Mouse (Mus musculus): ENCODE measurements around the gene Mettl24.

Gene Mettl24

DNA sequence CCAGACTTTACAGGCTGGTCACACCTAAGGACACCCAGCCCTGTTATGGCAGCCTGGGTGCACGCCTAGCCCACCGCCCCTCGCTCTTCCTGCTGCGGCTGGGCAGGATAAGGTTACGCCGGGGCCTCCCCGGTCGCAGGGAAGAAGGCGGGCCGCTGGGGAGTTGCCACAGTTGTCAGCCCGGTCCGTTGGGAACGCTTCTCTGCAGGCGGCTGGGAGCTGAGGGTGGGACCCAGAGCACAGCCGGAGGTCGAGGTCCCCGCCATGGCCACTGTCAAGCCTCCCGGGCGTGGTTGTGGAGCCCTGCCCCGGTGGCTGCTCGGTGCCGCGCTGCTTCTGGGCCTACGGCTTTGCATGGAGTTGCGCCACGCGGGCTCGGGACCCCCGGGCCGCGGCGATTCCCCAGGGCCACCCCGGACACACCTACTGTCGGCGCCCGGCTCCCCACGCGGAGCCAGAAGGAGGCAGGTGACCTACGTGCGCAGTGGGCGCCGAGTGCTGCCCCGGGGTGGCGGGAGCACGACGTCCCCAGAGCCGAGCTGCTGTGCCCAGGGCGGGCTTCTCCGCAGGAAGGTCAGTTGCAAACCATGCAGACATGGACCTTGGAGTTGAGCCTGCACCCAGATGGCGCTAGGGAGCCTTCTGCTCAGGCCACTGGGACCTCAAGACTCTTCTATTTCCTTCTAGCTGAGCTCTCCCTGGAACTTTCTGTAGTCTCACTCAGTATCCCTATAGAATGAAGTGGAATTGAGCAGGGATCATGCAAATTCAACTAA lies at the start of gene Mettl24:
TSS of gene Mettl24 (plus strand) at position 191 of the 776 bp plus-strand sequence.
- DNase-seq (ENCODE audit: low read depth): no peak

DNA sequence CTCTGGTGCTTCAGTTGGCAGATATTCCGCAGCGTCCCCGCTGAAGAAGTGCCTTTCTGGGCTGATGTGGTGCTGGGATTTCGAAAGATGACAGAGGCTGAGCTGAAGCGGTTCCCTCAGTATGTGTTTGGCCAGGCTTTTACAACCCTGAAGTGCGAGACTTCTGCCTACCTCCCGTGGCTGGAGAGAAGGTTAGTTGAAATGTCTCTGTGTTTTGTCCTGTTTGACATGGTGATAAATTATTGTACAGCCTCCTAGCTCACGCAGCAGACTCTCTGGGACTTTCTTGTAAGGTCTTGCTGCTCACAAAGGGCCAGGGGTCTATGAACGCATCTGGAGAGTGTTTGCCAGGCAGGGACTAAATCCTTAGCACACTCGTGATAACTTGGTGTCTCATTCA lies 45.8 kb upstream of the Mettl24 start:
- DNase-seq (ENCODE audit: low read depth): no peak

DNA sequence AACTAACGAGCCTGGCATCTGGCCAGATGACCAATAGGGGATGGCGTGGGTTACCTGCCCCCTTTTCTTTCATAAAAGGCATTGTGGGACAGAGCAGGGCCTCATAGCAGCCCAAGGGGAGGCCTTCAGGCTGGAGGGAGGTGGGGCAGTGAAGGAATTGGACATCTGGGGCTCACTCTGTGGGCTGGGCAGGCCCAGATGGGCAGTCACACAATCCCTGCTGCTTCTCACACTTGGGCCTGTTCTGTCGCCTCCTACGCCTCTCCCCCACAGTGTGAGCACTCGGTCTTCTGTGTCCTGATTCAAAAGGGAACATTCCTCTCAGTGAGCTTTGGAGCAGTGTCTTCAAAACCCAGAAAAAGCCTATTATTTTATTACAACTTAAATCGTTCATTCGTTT lies 44.8 kb upstream of the Mettl24 start:
- DNase-seq (ENCODE audit: low read depth): no peak

DNA sequence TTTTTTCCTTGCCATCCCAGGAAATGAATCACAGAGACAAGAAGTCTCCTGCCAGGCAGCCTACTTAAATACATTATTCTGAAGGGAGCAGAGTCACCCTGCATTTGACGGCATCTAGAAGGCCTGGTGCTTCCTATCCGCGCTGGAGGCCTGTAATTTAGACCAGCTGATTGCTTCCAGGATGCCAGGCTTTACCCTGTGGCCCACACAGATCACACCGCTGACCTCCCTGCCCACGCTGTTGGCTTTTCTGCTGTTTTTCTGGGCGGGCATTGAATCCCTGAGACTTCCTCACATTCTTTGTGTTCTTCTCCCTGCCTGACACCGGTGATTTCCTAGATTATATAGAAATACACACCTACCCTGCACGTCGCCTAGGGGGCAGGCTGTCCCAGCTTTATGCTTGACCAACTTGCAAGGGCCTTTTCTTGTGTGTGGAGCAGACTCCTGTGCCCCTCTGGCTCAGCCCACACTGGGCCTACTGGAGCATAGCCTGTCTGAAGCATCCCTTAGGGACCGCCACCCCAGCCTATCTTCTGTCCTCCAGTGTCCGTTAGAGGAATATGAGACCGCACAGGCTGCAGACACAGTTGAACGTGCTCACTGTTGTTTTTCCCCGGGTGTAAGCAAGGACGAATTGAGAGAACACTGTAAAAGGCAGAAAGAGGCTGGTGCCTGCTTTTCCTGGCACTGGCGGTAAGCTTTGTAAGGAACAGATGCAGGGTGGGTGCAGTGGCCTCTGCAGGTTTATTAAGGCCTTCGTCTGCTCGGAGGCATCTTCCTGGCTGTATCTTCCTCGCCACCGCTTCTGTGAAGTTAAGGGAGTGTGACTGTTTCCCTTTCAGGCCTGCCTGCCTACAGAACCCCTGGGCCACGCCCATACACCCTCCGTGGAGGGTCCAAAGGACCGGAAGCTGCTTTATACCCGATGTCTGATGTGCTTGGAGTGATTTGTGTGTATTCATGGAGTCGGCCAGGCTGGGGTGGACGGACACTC lies 44.0 kb upstream of the Mettl24 start:
- no peak for DNase-seq (ENCODE audit: low read depth)

DNA sequence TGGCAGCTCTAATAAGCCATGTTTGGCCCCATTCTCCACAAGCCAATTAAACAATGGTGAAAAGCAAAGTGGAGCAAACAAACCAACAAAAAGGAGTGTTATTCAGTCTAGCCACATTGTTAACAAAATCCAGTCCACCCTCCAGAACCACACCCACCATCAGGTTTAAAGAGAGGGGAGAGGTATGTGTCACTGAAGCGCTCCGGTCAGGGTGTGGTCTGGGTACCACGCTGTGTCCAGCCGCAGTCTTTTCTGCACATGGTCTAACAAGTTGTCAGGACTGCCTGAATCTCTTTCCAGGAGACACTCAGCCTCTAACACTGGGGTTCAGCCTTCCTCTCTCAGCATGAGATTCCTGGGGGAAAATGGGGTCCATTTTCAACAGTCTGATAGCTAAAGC lies 42.7 kb upstream of the Mettl24 start:
- no peak for DNase-seq (ENCODE audit: low read depth)

DNA sequence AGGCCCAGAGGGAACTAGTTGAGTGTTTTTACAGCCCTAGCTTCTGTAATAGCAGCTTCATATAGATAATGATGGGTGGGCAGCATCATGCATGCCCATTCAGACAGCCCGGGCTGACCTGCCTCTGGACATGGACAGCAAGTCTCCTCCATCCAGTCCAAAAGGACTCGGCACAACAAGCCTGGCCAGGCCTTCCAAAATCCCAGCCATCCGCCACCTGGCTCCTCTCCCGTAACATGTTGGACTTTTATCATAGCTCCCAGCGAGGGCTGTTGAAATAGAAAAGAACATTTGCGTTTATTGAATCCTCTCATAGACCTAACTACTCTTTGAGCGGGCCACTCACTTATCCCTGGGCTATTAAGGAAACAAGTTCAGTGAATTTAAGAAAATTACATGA lies 41.2 kb upstream of the Mettl24 start:
- no peak for DNase-seq (ENCODE audit: low read depth)

DNA sequence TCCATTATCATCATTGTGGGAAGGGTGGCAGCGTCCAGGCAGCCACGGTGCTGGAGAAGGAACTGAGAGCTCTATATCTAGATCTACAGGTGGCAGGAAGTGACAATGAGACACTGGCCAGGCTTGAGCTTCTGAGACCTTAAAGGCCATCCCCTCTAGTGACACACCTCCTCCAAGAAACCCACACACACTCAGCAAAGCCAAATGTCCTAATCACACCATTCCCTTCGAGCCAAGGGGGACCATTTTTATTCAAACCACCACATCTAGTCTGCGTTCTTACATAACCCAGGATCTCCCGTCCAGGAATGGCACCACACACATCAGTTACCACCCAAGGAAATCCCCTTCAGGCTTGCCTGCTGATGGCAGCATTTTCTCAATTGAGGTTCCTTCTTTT lies 40.0 kb upstream of the Mettl24 start:
- DNase-seq (ENCODE audit: low read depth): no peak

DNA sequence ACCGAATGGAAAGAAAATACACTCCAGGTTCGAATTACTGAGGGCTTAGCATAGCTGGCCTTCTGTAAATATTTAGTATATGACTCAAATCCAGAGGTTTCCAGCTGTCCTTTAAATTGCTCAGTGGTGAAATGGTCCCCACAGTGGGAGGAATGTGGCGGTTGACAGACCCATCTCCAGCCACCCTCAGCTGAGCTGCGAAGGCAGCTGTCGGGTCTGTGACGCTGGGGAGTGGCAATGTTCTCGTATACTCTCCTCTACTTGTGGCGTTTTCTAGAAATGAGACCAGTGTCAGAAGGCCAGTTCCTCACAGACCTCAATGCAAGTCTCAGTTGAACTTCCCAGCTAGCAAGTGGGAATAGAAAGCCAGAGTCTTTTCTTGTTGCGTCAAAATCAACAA lies 38.6 kb upstream of the Mettl24 start:
- DNase-seq (ENCODE audit: low read depth): no peak

DNA sequence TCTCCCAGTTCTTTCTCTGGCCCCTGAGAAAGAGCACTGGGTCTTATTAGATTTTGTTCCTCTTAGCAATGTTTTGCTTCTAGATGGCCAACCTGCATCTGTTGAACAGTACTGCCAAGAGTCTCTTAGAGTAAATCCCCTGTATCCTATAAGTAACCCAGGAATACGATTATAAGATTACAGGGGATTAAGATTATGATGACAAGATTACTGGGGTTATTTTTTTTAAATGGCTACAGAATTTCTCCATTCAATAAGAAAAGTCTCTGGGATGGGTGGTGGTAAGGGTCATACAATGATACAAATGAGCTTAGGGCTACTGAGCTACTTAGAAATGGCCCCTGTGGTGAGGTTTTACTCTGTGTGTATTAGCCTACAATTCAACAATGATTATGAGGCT lies 37.7 kb upstream of the Mettl24 start:
- DNase-seq (ENCODE audit: low read depth): no peak

DNA sequence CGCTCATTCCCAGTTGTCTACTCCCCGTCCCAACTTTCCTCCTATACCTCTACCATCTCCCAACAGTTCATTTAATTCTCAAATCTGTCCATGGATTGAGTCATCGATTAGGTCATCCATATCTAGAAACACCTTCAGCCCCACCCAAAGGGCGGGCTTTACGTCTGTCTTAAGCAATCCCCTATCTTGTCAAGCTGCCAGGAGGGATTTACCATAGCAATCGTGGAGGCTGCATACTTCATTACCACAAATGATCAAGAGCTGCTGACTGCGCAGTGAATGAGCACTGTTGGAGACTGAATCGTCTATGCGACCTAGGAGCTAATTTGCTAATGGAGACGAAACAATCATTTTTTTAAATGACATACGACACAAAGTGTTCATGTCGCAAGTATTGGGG lies 34.3 kb upstream of the Mettl24 start:
- DNase-seq (ENCODE audit: low read depth): peak; percentile 31

DNA sequence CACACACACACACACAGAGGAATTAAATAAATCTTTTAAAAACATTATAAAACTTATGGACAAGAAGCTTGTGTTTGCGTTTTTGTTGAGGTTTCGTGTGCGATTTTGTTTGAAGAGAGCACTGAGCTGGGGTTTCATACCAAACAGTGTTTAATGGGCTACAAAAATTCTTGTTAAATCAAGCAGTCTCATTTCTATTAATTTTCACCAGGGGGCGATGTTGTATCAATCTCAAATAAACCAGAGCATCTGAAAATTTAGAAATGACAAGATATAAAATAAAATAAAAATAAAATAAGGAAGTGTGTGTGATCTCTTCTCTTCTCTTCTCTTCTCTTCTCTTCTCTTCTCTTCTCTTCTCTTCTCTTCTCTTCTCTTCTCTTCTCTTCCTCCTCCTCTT lies 33.4 kb upstream of the Mettl24 start:
- peak; percentile 68 for DNase-seq (ENCODE audit: low read depth)

DNA sequence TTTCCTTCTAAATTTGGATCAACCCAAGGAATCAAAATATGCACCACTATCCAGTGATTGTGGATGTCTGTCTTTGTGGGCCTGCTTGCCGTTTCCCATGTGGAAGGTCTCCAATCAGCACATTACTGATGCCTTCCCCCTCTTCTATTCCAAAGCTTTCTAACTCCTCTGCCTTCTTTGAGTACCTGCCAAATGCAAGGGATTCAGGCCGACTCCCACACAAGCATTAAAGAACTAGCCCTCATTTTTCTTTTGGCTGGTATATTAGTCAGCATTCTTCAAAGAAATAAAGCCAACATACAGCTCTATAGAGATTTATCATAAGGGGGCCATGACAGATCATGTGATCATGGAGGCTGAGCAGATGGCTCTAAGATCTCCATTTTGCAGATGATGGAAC lies 31.4 kb upstream of the Mettl24 start:
- DNase-seq (ENCODE audit: low read depth): no peak

DNA sequence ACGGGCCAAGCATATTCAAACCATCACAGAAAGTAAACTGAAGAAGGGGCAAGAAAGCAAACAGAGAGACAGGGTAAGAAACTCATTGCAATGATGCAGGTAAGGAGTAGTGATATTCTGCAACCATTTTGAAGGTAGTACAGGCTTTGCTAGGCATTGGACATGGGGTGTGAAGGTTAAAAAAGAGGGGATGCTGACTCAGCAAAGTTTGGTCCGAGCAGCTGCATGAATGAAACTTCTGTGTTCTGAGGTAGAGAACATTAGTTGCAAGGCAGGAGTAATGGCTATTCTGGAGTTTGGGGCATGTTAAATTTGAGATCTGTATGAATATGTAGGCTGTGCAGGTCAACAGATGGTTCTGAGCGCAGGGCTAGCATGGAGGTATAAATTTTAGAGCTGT lies 17.8 kb upstream of the Mettl24 start:
- DNase-seq (ENCODE audit: low read depth): no peak

DNA sequence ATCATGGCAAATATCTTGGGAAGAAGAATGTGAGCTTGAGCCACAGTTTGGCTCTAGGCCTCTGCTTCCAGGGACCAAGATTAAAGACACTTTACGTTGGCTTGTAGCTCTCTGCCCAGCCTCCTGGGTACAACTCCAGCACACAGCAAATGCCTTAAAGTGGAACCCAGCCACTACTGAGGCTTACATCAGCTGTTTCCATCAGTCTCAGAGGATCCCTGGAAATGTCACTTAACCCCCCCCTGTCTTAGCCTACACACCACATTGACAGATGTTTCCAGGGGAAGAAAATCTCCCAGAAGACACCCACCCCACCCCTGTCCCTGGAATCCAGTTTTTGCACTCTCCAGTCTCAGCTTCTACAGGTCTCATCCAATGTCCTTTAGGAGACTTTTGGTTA lies 16.1 kb upstream of the Mettl24 start:
- DNase-seq (ENCODE audit: low read depth): no peak

DNA sequence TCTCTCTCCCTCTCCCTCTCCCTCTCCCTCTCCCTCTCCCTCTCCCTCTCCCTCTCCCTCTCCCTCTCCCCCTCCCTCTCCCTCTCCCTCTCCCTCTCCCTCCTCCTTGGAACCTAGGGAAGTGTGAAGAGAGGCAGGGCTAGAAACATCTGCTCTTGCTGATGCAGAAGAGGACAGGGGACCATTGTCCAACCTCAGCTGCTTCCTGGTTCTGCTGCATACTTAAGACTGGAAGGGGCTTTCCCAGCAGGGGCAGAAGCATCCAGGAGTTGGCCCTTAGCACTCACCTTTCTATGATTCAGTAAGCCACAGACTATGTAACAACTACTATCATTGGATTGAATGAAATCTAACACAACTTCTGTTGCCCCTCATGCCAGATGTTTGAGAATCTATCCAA lies 14.4 kb upstream of the Mettl24 start:
- no peak for DNase-seq (ENCODE audit: low read depth)

DNA sequence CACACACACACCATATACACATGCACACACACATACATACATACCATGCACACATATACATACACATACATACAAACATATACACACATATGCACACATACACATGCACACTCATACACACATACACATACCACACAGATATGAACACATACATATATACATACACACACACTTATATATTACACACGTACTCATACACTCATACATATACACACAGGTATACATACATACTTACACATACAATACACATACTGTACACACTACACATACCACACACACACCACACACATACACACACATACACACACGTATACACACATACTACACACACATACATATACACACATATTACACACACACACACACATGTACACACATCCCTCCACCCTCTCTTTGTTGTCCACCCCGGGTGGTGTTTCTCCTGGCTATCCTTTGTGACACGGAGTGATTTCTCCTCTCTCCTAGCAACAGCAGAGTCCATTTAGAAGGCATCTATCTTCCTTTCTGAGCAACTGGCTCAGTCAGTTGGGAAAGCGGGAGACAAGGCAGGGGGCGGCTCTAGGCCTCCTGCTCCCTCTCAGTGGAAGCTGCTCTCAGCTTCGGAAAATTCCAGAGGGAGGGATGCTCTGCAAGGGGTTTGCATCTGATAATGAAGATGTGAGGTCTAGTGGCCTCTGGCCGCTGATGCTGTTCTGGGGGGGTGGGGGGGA lies 10.3 kb upstream of the Mettl24 start:
- no peak for DNase-seq (ENCODE audit: low read depth)

DNA sequence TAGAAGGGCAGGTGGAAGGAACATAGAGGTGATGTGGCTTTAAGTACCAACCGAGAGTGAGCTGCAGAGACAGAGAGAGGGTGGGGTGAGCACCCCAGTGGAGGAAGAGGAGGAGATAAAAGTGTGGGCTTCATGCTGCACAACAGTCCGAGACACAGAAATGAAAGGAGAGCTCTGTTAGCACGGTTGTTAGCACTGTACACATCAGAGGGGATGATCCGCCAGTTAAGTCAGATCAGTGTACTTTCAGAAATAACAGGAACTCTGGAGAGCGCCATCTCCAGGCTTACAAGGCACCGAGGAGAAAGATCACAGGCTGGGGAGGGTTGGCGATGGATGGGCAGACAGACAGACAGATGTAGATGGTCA lies 9.8 kb upstream of the Mettl24 start:
- DNase-seq (ENCODE audit: low read depth): no peak

DNA sequence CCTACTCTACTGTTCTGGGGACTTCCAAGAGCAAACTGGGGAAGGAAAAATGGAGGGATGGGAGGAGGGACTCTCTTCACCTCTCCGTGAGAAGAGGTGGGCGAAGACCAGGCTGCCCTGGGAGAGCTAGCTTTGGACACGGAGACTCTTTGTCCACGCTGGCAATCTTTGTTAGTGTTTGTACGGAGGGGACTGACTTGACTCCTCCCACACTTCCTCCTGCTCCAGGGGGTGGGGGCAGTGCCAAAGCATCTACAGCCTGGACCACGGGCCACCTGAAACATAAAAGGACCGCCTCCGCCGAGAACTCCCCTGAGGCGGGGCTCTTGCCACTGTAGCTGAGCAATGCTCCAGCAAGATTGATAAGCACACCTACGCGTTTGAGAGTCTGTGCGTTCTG lies 8.9 kb upstream of the Mettl24 start:
- DNase-seq (ENCODE audit: low read depth): no peak

DNA sequence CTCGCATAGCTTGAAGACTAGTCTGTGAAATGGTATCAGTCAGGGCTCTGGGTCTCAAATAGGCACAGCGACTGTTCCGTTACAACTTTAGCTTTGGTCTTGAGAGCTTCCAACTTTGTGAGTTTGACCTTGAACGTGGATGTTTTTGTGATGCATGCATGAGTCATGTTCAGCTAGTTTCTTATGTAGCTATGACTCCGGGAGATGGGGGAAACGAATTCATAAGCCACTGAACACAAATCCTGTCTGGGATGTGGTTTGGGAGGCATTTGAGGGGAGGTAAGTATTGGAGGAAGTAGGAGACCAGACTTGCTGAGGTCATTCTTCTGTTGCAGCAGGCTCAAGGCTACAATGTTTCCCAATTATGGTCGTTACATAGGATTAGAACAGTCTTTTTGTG lies 7.2 kb upstream of the Mettl24 start:
- DNase-seq (ENCODE audit: low read depth): peak; percentile 97

DNA sequence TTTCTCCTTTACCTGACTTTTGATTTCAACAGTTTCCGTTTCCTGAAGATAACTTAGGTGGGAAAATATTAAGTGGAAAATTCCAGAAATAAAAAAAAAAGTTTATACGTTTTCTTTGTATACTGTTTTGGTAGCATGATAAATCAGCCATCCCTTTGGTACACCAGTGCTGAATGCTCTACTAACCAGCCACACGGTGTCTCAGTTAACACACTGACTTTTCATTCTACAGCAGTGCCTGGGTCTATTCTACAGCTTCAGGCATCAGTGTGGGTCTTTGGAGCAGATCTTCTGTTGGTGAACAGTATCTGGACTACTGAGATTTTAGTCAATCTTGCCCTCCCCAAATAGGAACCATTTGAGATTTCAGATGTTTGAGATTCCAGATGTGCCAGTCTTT lies 4.6 kb upstream of the Mettl24 start:
- DNase-seq (ENCODE audit: low read depth): no peak

DNA sequence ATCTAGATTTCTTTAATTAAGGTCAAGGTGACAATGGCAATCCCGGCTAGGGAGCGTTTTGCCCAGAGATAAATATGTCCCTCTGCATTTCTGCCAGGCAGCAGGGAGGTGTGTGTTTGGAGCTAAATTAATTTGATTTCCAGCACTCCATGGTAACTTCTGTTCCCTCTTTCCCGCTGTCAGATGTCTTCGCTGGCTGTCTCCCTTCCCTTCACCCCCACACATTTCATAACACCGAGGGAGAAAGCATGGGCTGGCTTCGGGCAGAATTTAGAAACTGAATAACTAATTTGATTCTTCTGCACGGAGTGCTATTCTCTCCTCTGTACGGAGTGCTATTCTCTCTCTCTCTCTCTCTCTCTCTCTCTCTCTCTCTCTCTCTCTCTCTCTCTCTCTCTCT lies 612 bp upstream of the Mettl24 start:
- no peak for DNase-seq (ENCODE audit: low read depth)

DNA sequence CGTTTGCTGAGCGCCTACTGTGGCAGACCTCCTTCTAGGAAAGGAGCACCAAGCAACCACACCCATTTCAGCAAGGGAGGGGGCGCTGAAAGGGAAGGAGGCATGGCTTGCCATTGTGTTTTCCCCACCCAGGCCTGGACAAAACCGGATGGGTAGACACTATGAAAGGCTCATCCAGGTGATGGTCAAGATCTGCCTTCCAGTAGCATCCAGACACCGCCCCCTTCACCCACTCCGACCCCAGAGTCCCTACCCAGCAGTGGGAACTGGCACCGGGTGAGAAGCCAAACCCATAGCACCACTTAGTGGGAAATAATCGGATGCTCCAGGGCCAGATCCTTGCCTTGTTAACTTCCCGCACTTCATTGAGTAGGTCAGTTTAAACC lies 779 bp downstream of the Mettl24 start:
- no peak for DNase-seq (ENCODE audit: low read depth)

DNA sequence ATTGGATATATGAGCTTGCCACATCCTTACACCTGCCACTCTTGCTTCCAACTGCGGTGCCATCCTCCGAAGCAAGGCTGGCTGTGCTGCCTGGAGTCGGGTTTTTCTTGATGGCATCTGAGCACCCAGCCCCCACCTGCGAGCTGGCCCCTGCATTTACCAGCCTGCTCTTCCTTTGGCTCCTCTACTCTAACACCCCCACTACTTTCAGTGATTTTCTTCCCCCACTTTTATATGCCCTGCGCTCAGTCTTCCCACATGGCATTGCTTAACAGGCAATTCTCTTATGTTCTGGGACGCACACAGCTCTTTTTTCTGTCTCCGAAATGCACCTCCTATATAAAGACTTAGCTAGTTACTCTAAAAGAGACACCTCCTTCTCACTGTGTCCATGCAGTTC lies 1.2 kb downstream of the Mettl24 start:
- no peak for DNase-seq (ENCODE audit: low read depth)

Measured in 416B (cell line).